Mouse (Mus musculus) c-Kit-positive CD71-positive TER-119-positive erythroid progenitor cells, embryonic 14.5 days (primary cell): ENCODE data around the gene Dgkh.
"Not testable (repeated sequence)": the region's sequence is repeated elsewhere in the genome, so short reads cannot be mapped to it uniquely, and the experiment has no call there.

Experiments
- DNase-seq: peaks from one replicate; pipeline ENCODE4 v3.0.0-alpha.2; 2013; ENCODE audit warnings: low spot score

Gene Dgkh

GRCm38 (mm10) chr14:78627516-78628275 is 104.9 kb downstream of the Dgkh start:
- peak; percentile 14 for DNase-seq

GRCm38 (mm10) chr14:78618883-78619295 is 113.7 kb downstream of the Dgkh start:
- no peak for DNase-seq

DNA sequence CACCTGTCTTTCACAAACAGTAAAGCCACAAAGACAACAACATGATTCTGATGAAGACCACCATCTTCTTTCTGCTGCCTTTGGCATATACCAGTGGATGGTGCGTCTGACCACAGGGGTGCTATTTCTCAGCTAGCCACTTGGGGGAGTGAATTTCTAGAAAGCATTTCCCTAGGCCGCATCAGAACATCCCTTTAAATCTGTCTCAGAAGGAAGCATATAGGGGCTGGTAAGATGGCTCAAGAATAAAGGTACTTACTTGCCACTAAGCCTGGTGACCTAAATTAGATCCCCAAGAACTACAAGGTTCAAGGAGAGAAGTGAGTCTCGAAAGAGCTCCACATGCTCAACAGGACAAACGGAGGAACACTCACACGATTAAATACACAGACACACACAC is 119.0 kb downstream of the Dgkh start:
- no peak for DNase-seq

GRCm38 (mm10) chr14:78612111-78612788 is 120.3 kb downstream of the Dgkh start:
- DNase-seq, result no peak

- no peak for DNase-seq
Measured at GRCm38 (mm10) chr14:78594916-78595315, 137.7 kb downstream of the Dgkh start.

DNA sequence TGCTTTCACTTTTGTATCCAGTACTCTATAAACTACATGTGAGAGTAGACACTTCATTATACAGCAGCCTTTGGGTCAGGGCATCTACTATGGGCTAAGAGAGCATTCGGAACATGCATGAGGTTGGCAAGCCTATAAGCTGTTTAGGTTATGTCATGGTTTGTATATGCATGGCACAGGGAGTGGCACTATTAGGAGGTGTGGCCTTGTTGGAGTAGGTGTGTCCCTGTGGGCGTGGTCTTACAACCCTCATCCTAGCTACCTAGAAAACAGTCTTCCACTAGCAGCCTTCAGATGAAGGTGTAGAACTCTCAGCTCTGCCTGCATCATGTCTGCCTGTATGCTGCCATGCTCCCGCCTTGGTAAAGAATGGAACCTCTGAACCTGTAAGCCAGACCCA is 139.6 kb downstream of the Dgkh start:
- DNase-seq, result no peak

DNA sequence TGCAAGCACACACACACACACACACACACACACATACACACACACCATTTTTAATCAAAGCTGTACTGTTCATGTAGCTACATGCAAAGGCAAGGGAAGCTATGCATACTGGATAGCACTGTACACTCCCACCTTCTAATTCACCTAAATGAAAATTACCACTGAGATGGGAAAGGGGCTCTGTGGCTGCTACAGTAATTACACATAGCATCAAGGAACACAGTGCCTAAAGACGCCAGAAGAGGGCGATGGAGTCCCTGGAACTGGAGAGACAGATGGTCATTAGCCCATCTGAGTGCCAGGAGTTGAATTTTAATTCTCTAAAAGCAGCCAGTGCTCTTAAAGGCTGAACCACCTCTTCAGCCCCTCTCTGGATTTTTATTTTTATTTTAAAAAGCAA is 142.2 kb downstream of the Dgkh start:
- peak; percentile 17 for DNase-seq

GRCm38 (mm10) chr14:78584222-78584621 is 148.4 kb downstream of the Dgkh start:
- no peak for DNase-seq

GRCm38 (mm10) chr14:78583168-78583567 is 149.4 kb downstream of the Dgkh start:
- DNase-seq, result peak; percentile 19

GRCm38 (mm10) chr14:78575899-78576298 is 156.7 kb downstream of the Dgkh start:
- no peak for DNase-seq

- no peak for DNase-seq
Measured at GRCm38 (mm10) chr14:78568410-78568809, 164.2 kb downstream of the Dgkh start.

DNA sequence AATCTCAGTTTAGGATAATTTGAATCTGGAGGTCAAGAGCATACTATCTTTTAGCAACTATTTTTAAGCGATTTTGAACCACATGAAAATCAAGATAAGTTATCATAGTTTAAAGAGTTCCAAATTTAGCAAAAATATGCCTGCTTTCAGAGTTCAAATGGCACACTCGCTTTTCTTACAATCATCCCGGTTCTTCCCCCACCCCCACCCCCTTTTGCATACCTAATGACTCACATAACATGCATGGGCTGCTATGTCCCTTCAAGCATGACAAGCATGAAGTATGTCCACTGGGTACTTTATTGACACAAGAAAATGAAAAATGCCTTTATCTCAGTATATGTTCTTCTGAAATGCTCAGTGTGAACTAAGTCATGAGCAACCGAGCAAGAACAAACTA is 166.1 kb downstream of the Dgkh start:
- no peak for DNase-seq

DNA sequence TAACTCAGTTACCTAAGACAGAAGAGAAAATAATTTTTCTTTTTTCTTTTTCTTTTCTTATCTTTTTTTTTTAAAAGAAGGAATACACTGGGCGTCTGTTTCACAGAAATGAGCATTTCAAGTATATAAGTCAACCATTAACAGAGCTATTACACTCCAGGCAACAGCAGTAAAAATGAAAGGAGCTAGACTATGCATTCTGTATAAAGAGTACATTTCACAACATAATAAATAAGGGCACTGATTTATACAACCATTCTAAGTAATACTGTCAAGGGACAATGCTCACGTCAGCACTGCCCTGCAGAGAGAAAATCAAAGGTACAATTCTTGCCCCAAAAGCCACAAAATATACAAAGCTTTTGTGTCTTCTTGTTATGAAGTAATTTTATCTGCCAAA is 168.3 kb downstream of the Dgkh start:
- no peak for DNase-seq

GRCm38 (mm10) chr14:78563211-78563610 is 169.4 kb downstream of the Dgkh start:
- DNase-seq, result no peak

- no peak for DNase-seq
Measured at GRCm38 (mm10) chr14:78562121-78562520, 170.5 kb downstream of the Dgkh start.

GRCm38 (mm10) chr14:78559042-78559441 is 173.5 kb downstream of the Dgkh start:
- no peak for DNase-seq

DNA sequence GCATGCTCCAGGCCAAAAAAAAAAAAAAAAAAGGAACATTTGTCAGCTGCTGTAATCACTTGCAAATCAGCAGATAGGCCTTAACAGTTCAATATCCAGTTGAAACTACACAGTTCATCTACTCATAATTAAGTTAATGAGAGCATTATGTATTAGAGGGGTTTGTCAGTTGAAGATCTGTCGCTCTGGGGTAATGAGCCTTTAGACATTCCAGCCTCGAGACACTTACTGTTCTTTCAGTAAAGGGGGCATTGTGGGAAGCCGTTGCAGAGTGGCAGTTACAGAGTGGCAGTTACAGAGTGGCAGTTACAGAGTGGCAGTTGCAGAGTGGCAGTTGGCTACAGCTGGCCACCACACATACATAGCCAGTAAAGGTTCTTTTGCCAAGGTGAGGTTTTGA is 177.7 kb downstream of the Dgkh start:
- not testable (repeated sequence) for DNase-seq

DNA sequence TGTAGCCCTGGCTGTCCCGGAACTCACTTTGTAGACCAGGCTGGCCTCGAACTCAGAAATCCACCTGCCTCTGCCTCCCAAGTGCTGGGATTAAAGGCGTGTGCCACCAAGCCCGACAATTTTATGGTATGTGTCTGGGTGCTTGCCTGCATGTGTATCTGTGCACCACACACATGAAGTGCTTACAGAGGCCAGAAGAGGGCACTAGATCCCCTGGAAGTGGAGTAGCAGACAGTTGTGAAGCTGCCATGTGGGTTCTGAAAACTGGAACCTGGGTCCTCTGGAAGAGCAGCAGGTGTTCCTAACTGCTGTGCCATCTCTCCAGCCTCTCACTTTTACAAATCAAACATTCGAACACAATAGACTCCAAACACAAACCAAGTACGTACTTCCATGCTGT is 178.9 kb downstream of the Dgkh start:
- DNase-seq, result no peak

GRCm38 (mm10) chr14:78548807-78549206 is 183.8 kb downstream of the Dgkh start:
- DNase-seq, result no peak

GRCm38 (mm10) chr14:78541319-78541718 is 191.3 kb downstream of the Dgkh start:
- no peak for DNase-seq

- no peak for DNase-seq
Measured at GRCm38 (mm10) chr14:78539821-78540220, 192.8 kb downstream of the Dgkh start.

- no peak for DNase-seq
Measured at GRCm38 (mm10) chr14:78538572-78539320, 193.8 kb downstream of the Dgkh start.

GRCm38 (mm10) chr14:78537551-78537950 is 195.0 kb downstream of the Dgkh start:
- no peak for DNase-seq
